Mouse (Mus musculus): ENCODE measurements around the gene Fxr2. TPM values are rescaled to one million over a fixed set of nuclear protein-coding genes. Genes with fewer than 3 reads are reported as not detected.
"Not testable (repeated sequence)": the region's sequence is repeated elsewhere in the genome, so short reads cannot be mapped to it uniquely, and the experiment has no call there.

The Fxr2 gene
- total RNA-seq, 2 experiments from 2014 or later: 105 to 106 TPM

GRCm38 (mm10) chr11:69608525-69608924 lies 24.3 kb upstream of the Fxr2 start:
- DNase-seq (ENCODE audit: low spot score in 2 of 2): no peak

DNA sequence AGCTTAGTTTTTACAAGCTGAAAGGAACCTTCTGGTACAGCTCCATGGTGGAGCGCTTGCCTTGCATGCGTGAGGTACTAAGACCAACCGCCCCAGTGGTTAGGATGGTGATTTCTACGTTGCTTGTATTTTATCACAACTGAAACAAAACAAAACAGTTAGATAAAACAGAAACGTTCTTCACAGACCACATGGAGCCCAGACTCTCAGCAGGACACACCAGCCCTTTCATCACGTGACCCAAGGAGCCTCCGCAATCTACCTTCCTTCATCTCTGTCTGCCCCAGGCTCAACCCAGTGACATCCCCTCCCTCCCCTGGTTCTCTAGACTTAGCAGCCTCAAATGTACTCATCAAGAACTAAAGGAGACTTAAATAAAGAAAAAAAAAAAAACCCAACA lies 23.4 kb upstream of the Fxr2 start:
- no peak for DNase-seq (ENCODE audit: low spot score in 2 of 2)

DNA sequence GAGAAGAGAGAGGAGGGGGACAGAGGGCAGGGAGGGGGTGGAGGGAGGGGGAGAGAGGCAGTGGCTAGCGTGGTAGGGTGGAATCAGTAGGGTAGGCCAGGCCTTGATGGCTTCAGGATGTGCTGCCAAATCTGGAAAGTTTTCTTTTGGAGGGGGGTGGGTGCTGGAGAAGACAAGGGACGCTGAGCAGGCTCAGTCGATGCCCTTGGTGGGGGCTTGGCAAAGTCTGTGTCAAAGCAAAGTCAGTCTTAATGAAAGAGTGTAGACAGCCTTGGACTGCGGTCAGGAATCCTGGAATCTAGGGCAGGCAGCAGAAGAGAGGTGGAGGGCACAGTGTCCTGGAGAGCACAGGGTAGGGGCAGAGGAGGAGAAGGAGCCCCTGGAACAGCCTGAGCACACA lies 21.9 kb upstream of the Fxr2 start:
- DNase-seq (ENCODE audit: low spot score in 2 of 2): peak in 1 of 2 experiments; percentile 60

GRCm38 (mm10) chr11:69613553-69614256 lies 19.1 kb upstream of the Fxr2 start:
- peak; percentile 78 to 86 for DNase-seq (ENCODE audit: low spot score in 2 of 2)

- not testable (repeated sequence) for DNase-seq (ENCODE audit: low spot score in 2 of 2)
Measured at GRCm38 (mm10) chr11:69614257-69614588, 18.6 kb upstream of the Fxr2 start.

- no peak for DNase-seq (ENCODE audit: low spot score in 2 of 2)
Measured at GRCm38 (mm10) chr11:69616781-69617180, 16.0 kb upstream of the Fxr2 start.

- DNase-seq (ENCODE audit: low spot score in 2 of 2): no peak
Measured at GRCm38 (mm10) chr11:69617805-69618204, 15.0 kb upstream of the Fxr2 start, which contains the start of gene Shbg. Gene Shbg (minus strand): TSS chr11:69617905.

DNA sequence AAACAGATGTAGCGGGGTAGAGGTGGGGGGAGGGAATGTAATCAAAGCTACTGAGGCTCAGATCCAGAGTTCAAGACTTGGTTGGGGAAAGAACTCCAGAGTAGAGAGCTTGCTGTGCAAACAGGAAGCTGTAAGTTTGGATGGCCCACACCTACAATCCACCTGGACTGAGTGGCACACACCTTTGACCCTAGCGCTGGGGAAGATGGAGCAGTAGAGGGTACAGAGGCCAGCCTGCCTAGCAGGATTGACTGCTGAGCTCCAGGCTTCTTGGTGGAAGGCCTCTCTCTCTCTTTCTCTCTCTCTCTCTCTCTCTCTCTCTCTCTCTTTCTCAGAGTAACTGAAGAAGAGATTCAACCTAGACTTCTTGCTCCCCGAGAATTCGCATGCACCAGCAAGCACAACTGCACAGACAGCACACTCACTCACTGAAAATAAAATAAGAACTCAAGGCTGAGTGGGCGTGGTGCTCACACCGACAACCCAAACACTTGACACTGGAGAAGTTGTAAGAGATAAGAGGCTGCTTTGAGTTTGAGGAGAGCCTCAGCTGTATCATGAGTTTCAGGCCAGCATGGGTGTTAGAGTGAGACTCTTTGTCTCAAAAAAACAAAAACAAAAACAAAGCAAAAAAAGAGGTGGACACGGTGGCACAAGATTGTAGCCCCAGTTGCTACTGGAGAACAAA lies 12.3 kb upstream of the Fxr2 start:
- no peak for DNase-seq (ENCODE audit: low spot score in 2 of 2)

- DNase-seq (ENCODE audit: low spot score in 2 of 2): peak; percentile 61 to 69
Measured at GRCm38 (mm10) chr11:69621571-69622268, 11.1 kb upstream of the Fxr2 start, which contains the start of gene Sat2. Gene Sat2 (plus strand): TSS chr11:69622024.

GRCm38 (mm10) chr11:69622406-69622805 lies 10.4 kb upstream of the Fxr2 start:
- DNase-seq (ENCODE audit: low spot score in 2 of 2): no peak

- no peak for DNase-seq (ENCODE audit: low spot score in 2 of 2)
Measured at GRCm38 (mm10) chr11:69623006-69623405, 9.8 kb upstream of the Fxr2 start.

GRCm38 (mm10) chr11:69624339-69624738 lies 8.5 kb upstream of the Fxr2 start:
- not testable (repeated sequence) for DNase-seq (ENCODE audit: low spot score in 2 of 2)

GRCm38 (mm10) chr11:69628286-69628685 lies 4.5 kb upstream of the Fxr2 start:
- peak; percentile 53 to 72 for DNase-seq (ENCODE audit: low spot score in 2 of 2)

- DNase-seq (ENCODE audit: low spot score in 2 of 2): no peak
Measured at GRCm38 (mm10) chr11:69629802-69630201, 3.0 kb upstream of the Fxr2 start.

DNA sequence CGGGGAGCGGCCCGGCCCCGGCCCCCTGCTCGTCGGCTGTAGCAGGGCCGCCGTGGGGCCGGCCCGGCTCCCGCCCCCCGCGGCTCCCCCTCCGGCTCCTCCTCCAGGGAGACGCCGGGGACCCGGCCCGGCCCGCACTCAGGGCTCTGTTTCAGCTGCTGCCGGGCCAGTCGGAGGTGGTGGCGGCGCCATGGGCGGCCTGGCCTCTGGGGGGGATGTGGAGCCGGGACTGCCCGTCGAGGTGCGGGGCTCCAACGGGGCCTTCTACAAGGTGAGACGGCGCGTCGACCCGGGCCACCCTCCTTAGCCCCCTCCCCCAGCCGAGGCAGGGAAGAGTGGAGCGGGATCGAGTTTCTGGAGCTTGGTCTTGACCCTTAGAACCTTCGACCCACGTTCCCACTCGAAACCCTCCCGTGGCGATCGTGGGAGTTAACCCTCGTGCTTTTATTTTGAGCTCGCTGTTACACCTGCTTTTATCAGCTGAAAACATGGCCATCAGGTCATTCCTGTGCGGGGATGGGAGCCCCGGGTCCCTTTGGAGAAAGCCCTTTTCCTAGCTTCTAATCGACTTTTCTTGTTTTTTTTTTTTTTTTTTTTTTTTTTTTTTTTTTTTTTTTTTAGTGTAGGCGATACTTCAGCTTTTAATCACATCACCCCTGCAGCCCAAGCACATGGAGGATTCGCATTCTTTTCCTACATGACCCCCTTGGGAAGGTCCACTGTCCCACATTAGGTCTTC lies 507 bp downstream of the Fxr2 start:
- peak in 1 of 2 experiments; percentile 47 for DNase-seq (ENCODE audit: low spot score in 2 of 2)

- DNase-seq (ENCODE audit: low spot score in 2 of 2): no peak
Measured at GRCm38 (mm10) chr11:69635471-69635870, 2.7 kb downstream of the Fxr2 start.

DNA sequence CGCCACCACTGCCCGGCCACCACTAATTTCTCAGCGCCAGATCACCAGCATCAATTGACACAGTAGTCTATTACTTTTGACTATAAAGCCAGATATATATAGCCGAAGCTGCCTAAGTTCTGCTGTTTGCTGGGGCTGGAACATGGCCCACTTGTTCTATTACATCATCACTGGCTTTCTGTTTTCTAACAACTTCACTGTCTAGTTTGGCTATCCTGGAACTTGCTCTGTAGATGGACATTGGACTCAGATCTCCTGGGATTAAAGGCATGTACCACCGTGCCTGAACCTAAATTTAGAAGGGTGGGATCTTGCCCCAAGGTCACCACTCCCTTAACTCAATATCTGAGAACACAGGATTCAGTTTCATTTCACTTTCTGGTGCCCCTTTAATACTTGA lies 13.1 kb downstream of the Fxr2 start:
- no peak for DNase-seq (ENCODE audit: low spot score in 2 of 2)

- DNase-seq (ENCODE audit: low spot score in 2 of 2): no peak
Measured at GRCm38 (mm10) chr11:69653399-69653798, 20.6 kb downstream of the Fxr2 start.

GRCm38 (mm10) chr11:69654760-69655159 lies 22.0 kb downstream of the Fxr2 start:
- DNase-seq (ENCODE audit: low spot score in 2 of 2): no peak

DNA sequence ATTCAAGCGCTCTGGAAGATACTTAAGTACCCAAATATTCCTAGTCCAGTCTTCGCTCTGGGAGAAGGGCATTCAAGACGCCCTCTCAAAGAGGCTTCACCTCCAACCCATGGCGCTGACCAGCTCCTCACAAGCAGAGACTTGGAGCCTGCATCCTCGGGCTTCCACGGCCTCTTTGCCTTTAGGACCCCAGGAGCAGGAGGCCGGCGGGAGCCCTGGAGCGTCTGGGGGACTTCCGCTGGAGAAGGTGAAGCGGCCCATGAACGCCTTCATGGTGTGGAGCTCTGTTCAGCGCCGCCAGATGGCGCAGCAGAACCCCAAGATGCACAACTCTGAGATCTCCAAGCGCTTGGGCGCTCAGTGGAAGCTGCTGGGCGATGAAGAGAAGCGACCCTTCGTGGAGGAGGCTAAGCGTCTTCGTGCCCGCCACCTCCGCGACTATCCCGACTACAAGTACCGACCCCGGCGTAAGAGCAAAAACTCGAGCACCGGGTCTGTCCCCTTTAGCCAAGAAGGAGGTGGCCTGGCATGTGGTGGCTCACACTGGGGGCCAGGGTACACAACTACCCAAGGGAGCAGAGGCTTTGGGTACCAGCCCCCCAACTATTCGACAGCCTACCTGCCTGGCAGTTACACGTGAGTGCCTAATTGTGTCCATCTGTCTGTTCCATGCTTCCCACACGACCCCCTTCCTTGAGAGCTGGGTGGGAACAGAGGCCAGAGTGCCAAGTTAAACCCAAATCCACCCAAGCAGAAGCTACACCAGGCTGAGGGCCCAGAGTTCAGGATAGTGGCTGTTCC lies 22.7 kb downstream of the Fxr2 start, which contains the start of gene Sox15:
Sox15 (plus strand) TSS at position 51 of the 801 bp plus-strand sequence.
- peak; percentile 66 to 79 for DNase-seq (ENCODE audit: low spot score in 2 of 2)

Measured in layer of hippocampus, postnatal 14 days (tissue).